Mouse (Mus musculus): ENCODE measurements around the gene E2f6. TPM values are rescaled to one million over a fixed set of nuclear protein-coding genes. Genes with fewer than 3 reads are reported as not detected.
A peak's percentile ranks its signal among the peaks of the same experiment; 100 is the strongest.

Gene E2f6
- total RNA-seq, 2 experiments from 2014 or later = 39.5 to 41.5 TPM

DNA sequence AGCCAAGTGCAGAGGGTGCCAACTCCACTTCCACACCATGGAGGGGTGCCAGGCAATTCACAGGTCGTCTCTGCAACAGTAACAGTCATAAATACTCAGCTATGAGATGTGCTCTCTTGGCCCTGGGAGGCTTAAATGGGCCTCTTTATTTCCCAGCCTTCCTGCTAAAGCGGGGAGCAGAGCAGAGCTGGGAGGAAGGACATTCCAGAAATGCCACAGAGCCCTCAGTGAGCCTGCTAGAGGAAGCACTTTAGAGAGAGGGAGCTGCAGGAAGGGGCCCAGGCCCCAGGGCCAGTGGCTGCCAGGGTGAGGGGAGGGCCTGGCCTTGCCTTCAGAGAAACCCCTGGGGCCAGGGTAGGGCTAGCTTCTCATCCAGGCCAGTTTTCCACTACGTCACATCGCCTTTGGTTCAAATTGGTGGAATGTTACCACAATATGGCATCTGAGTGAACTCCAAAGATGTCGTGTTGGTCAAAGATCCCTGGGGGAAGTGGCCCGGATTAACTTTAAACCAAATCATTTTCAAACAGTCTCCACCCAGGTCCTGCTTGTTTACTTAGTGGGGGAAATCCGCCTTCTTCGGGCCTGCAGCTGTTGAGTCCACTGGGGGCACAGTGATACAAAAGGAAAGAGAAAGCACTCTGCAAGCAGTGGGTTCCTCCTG, 59.8 kb downstream of the E2f6 start:
- DNase-seq (ENCODE audit: low spot score in 2 of 2) = peak; percentile 29 to 39

DNA sequence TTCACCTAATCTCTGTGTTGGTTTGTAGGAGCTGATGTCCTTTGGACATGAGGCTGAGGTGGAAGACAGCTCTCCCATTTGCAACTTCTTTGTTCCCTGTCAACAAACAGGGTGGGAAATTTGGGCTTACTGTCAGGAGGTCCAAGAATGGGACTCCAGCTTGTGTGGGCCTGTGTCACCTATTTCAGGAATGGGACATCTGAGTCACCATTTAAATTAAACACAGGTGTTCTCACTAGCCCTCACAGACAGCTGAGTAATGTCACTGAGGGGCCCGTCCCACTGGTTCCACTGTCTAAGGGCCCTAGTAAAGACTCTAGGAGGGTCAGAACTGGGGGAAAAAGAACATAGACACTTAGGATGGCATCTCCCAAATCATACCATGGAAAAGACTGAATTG, 61.2 kb downstream of the E2f6 start:
- DNase-seq (ENCODE audit: low spot score in 2 of 2) = no peak

DNA sequence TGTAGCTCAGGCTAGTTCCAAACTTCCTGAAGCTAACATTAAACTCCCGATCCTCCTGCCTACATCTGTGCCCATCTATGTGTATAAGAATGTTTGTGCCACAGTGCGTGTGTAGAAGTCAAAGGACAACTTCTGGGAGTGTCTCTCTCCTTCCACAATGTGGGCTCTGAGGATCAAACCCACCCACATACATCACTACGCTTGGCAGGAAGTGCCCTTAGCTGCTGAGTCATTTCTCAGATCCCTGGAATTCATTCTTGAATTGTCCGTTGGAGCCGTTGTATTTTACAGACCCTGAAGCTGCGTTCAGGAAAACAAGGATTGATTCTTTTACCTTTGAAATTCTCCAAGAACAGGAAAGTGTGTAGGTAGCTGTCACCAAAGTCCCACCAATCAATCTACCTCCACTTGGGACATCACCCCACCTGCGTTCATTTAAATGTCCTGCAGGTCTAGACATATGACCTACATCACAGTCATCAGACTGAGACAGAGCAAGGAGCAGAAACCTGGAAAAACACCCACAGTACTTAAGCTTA, 62.2 kb downstream of the E2f6 start:
- DNase-seq (ENCODE audit: low spot score in 2 of 2) = no peak

DNA sequence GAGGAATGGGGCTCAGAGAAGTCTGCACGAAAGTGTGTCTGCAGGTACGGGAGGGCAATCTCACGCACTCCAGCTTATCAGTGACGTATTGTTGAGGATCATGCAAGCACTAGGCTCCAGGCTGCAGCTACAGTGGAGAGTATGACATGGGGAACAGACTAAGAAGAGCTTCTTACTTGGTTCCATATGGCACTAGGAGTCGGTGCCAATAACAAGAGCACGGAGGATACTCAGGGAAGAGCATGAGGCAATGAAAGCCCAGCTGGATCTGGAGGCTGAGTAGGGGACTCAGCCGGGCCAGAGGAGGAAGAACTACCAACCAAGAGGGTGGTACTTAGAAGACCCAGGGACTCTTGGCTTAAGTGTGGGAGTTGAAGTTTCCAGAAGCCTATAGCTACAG, 62.8 kb downstream of the E2f6 start:
- no peak for DNase-seq (ENCODE audit: low spot score in 2 of 2)

DNA sequence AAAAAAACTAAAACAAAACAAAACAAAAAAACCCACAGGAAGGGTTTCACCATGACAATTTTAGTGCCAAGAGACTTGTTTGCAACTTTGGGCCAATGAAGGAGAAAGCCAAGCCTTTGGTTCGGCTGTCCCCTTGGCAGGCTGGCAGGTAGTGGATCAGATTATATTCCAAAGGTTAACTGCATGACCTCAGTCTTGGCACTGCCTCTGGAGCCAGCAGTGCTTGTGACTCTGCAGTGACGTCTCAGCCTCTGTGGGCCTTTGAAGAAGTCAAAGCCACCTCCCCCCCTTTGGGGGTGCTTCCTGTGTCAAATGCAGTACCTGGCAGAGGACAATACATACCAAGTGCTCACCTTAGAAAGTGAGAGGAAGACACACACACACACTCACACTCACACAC, 63.3 kb downstream of the E2f6 start:
- peak in 1 of 2 experiments; percentile 45 for DNase-seq (ENCODE audit: low spot score in 2 of 2)

DNA sequence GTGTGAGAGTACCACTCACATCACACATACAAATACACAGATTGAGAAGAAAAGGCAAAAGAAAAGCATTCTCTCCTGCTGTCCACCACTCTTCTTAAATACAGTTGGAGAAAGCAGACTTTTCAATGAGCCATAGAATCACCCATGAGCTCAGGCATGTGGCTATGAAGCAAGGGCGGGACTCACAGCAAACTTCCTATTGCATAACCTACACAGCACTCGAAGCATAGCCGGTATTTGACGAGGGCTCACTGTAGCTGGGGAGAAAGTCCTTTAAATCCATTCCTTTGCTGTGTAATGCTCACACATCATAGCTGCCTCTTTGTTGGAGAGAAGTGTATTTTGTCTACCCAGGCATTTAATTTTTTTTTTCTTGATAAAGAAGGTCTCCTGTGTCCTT, 64.5 kb downstream of the E2f6 start:
- DNase-seq (ENCODE audit: low spot score in 2 of 2) = no peak

DNA sequence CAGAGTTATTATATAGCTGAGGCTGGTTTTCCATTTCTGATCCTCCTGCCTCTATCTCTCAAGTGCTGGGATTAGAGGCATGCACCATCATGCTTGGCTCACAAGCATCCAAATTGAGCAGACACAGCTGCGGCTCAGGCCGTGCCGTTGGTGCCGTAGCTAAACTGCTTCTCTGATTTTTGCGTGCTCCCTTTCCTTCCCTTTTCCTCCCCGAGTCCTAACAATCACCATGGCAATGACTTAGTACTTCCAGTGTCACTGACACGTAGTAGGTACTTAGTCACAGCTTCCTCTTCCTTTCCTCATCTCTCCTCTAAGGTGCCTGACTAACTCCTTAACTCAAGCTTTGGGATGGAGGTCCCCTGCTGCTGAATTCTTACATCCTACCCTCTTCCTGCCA, 64.9 kb downstream of the E2f6 start:
- no peak for DNase-seq (ENCODE audit: low spot score in 2 of 2)

DNA sequence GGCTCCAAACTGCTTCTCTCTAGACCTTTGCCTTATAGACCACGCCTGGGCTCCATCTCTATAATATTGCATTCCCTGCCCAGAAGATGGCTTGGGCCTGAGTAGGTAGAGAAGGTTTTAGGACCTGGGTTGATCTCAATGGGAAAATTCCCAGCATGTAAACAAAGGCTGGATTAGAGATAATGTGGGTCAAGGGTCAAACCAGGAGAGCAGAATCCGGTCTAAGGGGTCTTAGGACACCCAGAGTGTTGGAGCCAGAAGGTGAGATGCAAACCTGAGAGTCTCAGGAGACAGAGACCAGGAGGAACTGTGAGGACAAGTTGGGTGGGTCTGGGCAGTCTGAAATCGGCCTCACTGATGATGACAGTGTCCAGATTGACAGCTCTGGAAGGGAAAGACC, 65.9 kb downstream of the E2f6 start:
- no peak for DNase-seq (ENCODE audit: low spot score in 2 of 2)

DNA sequence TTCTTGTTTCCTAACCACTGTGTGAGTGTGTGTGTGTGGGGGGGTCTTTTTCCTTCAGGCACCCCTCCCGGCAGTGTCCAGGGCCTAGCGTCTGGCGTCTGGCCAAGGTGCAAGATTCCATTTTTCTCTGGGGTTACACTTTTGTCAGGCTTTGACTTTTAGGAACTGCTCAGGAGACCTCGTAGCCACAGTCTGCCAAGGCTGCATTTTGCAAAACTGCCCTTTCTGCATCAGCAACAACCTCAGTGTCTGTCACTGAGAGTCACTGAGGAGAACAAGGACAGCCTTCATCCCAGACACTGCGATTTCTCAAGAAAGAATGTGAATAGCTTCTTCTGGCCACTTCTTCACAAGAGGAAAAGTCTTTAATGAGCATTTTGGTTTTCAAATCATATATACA, 66.4 kb downstream of the E2f6 start:
- peak in 1 of 2 experiments; percentile 52 for DNase-seq (ENCODE audit: low spot score in 2 of 2)

DNA sequence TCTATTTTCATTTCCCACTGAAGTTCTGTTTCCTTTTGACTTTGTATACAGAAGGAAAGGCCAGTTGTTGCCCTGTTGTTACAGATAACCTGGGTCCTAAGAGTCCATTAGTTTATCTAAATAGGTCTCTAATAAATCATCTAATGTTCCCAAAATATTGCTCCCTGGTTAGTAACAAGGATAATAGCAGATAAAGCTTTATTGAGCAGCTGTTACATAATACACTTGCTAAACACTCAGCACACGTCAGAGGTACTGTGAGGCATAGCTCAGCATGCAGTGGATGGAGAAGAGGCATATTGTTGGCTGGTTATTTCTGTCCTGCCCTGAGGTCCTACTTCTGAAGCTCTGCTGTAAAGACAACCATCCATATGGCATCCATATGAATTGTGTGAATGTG, 66.9 kb downstream of the E2f6 start:
- no peak for DNase-seq (ENCODE audit: low spot score in 2 of 2)

DNA sequence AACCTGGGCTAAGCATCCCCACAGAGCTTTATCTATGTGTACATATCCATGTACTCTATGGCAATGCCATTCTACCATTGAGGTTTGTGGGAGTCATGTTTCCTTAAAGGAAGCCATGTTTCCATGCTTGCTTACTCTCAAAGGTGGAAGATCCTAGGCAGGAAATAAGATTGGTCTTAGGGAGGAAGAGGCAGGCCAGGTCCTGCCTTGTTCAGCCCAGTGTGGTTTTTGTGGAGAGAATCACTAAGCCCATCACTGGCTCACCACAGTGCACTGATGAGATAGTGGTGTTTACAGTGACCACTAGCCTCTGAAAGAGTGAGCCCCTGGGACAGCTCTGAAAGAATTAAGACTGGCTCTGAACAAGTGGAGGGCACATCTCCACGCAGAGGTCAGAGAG, 68.6 kb downstream of the E2f6 start:
- DNase-seq (ENCODE audit: low spot score in 2 of 2) = no peak

DNA sequence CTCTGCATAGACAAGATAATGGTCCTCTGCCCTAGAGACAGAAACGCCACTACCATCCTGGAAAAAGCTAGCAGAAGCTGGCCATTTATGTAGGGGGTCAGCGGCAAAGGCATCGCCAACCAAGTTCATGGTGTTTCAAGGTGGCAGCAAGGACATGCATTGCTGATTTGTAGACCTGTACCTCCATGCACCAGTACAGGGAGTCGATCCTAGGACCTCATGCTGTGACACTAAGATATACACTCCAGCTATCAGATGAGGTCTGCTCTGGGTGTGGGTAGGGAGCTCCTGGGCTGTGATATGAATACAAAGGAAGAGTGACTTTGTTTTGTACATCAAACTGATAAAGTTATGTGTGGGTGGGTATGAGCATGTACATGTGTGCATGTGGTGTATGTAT, 69.3 kb downstream of the E2f6 start:
- no peak for DNase-seq (ENCODE audit: low spot score in 2 of 2)

DNA sequence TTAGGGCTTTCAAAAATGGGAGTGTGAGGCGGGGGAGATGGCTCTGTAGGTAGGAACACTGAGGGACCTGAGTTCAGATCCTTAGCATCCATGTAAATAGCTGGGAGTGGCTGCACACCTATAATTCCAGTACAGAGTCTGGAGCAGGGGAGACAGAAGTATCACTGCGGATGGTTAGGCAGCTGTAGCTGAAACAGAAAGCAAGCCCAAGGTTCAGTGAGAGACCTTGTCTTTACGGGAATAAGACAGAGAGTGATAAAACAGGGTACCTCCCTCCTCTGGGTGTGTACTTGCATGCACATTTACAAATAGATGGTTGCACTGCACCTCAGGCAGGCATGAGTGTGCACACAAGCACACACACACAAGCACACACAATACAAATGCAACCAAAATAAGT, 71.7 kb downstream of the E2f6 start:
- DNase-seq (ENCODE audit: low spot score in 2 of 2) = no peak

DNA sequence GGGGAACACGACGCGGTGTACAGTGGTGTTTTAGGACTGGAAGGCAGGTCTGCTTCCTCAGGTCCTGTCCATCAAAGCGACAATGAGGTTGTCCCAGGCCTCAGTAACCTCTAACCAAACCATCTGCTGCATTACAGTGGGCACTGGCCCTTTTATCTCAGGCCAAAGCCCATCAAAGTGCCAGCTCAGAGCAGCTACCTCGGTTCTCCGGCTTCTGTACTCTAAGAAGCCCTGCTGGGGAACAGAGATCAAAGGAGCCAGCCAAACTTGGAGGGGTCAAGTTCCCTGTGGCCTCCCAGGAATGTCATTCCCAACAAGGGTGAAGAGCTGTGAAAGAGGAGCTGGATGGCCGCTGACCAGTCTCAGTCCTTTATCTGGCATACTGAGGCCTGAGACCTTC, 72.3 kb downstream of the E2f6 start:
- DNase-seq (ENCODE audit: low spot score in 2 of 2) = no peak

DNA sequence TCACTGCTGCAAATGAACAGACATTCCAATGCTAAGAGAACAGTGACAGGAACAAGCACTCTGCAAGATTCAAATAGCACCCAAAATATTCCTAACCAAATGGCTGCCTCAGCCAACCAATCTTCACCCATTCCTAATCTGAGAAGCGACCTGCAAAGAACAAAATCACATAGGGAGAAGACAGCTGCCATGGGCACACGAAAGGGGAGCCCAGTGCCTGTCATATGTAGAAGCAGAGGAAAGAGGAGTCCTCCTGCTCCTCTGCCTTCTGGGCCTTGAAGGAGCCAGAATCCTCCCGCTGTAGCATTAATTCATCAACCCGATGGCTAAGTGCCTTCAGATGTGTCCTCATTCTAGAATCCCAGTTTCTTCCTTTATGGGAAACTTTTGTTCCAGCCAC, 73.8 kb downstream of the E2f6 start:
- no peak for DNase-seq (ENCODE audit: low spot score in 2 of 2)

DNA sequence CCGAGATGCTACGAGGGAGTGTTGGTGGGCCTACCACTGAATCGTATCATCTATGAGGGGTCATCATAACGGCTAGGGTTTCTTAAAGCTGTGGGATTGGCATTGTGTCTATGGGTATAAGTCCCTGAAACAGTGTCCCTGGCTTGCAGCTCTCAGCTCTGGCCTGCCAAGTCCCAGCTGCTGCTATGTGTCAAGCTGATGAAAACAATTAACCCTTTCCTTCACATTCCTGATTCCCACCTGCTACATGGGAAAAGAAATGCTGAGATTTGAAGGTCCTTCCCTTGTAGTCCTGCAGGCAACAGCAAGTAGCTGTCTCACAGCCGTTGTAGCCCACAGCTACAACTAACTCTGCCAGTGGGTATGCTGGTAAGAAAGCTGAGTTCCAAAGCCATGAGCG, 75.6 kb downstream of the E2f6 start:
- DNase-seq (ENCODE audit: low spot score in 2 of 2) = peak in 1 of 2 experiments; percentile 10

Small RNA genes within 50 kb of the gene (microRNA-seq; reads per million reads assigned to microRNA genes)
- gene Gm44305 (ENCODE audit: borderline number of aligned reads in 2 of 2) = 0 reads per million in 2 experiments

Other genes starting within 250 kb of the E2f6 start
- 100 to 1,000 TPM in 1 of 2 experiments, 10 to 100 TPM in 1; 92.7 to 186 TPM for gene Lpin1, start 200.0 kb upstream of the E2f6 start, total RNA-seq (2021)
- 1 to 10 TPM; 1.6 to 2.1 TPM for gene Ntsr2, start 157.6 kb upstream of the E2f6 start, total RNA-seq (2021)
- 10 to 100 TPM; 43.7 to 54.7 TPM for gene Greb1, start 10.1 kb upstream of the E2f6 start, total RNA-seq (2021)
- gene Rock2, start 83.9 kb downstream of the E2f6 start, total RNA-seq (2021) = 10 to 100 TPM; 71.8 to 77.7 TPM
- 10 to 100 TPM; 10.7 to 11.4 TPM for gene Pqlc3, start 189.4 kb downstream of the E2f6 start, total RNA-seq (2021)
- gene 2410004P03Rik, start 200.8 kb downstream of the E2f6 start, total RNA-seq (2021) = not detected

Data from adrenal gland, adult 18-20 months (tissue).